Mouse (Mus musculus) CH12.LX (cell line): ENCODE data around the gene Ddt. TPM values are rescaled to one million over a fixed set of nuclear protein-coding genes. Genes with fewer than 3 reads are reported as not detected.
A peak's percentile ranks its signal among the peaks of the same experiment; 100 is the strongest.

Source experiments
- DNase-seq: peaks from one replicate; pipeline ENCODE4 v3.0.0-alpha.2; 2013; ENCODE audit errors: extremely low read depth
- H3K27ac ChIP-seq: 2 replicates; pipeline ENCODE4 v1.5.1; 2012; ENCODE audit warnings: low read depth, mild to moderate bottlenecking, control low read depth, moderate library complexity; ENCODE audit not compliant: insufficient read depth
- H3K27me3 ChIP-seq: replicated peaks from 2 replicates; pipeline ENCODE3; 2012; ENCODE audit warnings: inconsistent platforms
- H3K36me3 ChIP-seq, 2 experiments: replicated peaks in 1 of 2; 2 replicates each; pipeline versions ENCODE3 to v1.6.1; 2012; ENCODE audit warnings: inconsistent platforms in 1 of 2, low read length in 1 of 2, mild to moderate bottlenecking in 1 of 2, mixed read lengths in 1 of 2, moderate library complexity in 1 of 2; ENCODE audit not compliant: control insufficient read depth in 1 of 2, insufficient read depth in 1 of 2
- H3K4me1 ChIP-seq, 2 experiments: 2 replicates each; pipeline ENCODE4 v1.6.1; 2012; ENCODE audit warnings: inconsistent platforms in 1 of 2, moderate library complexity in 1 of 2; ENCODE audit not compliant: insufficient read depth in 2 of 2, control insufficient read depth in 1 of 2
- H3K4me2 ChIP-seq: 2 replicates; pipeline ENCODE4 v1.6.1; 2012; ENCODE audit warnings: low read depth, mild to moderate bottlenecking, control low read depth; ENCODE audit not compliant: poor library complexity, insufficient read depth, severe bottlenecking
- H3K4me3 ChIP-seq, 3 experiments: fragments of 150-350 bp in 1 of 3; sonication (generic) in 1 of 3; replicated peaks in 1 of 3; 2 replicates each; pipeline versions ENCODE3 to v1.5.1; 2011 to 2012; ENCODE audit warnings: low read depth in 2 of 3, low read length in 2 of 3, mild to moderate bottlenecking in 2 of 3, moderate library complexity in 2 of 3, control low read depth in 1 of 3, improper control_type of control experiment in 1 of 3, inconsistent platforms in 1 of 3, mixed read lengths in 1 of 3; ENCODE audit not compliant: poor library complexity in 1 of 3
- H3K79me2 ChIP-seq: replicated peaks from 2 replicates; pipeline ENCODE4 v1.6.1; 2012; ENCODE audit warnings: mild to moderate bottlenecking, moderate library complexity; ENCODE audit not compliant: control insufficient read depth, poor library complexity, insufficient read depth, severe bottlenecking; ENCODE audit errors: extremely low read depth
- H3K9ac ChIP-seq: 2 replicates; pipeline ENCODE4 v1.6.1; 2012; ENCODE audit warnings: low read depth, mild to moderate bottlenecking, control low read depth, moderate library complexity; ENCODE audit not compliant: insufficient read depth
- H3K9me3 ChIP-seq: replicated peaks from 2 replicates; pipeline ENCODE3; 2012; ENCODE audit warnings: low read length, inconsistent platforms, mixed read lengths
- BHLHE40 ChIP-seq: IDR thresholded peaks from 2 replicates; pipeline ENCODE4 v1.6.1; 2011; ENCODE audit warnings: mild to moderate bottlenecking, low read depth, low read length, improper control_type of control experiment
- CHD1 ChIP-seq: IDR thresholded peaks from 2 replicates; pipeline ENCODE4 v1.6.1; 2012; ENCODE audit warnings: low read depth, low read length, improper control_type of control experiment, inconsistent platforms
- CHD2 ChIP-seq: IDR thresholded peaks from 2 replicates; pipeline ENCODE4 v1.6.1; 2011; ENCODE audit warnings: low read length, improper control_type of control experiment
- CTCF ChIP-seq, 2 experiments: IDR thresholded peaks in 1 of 2; conservative IDR thresholded peaks in 1 of 2; 2 replicates each; pipeline ENCODE4 v1.5.1; 2011 to 2012; ENCODE audit warnings: low read depth in 2 of 2, low read length in 2 of 2, improper control_type of control experiment in 1 of 2, inconsistent platforms in 1 of 2, mild to moderate bottlenecking in 1 of 2, moderate library complexity in 1 of 2
- E2F4 ChIP-seq: IDR thresholded peaks from 2 replicates; pipeline ENCODE4 v1.6.1; 2011; ENCODE audit warnings: low read depth, low read length, improper control_type of control experiment; ENCODE audit not compliant: insufficient replicate concordance
- ELF1 ChIP-seq: IDR thresholded peaks from 2 replicates; pipeline ENCODE4 v1.6.1; 2014; ENCODE audit warnings: low read depth, mild to moderate bottlenecking, inconsistent platforms, low read length, improper control_type of control experiment
- EP300 ChIP-seq: IDR thresholded peaks from 2 replicates; pipeline ENCODE4 v1.6.1; 2011; ENCODE audit warnings: low read length, improper control_type of control experiment
- ETS1 ChIP-seq: conservative IDR thresholded peaks from 2 replicates; pipeline ENCODE4 v1.6.1; 2012; ENCODE audit warnings: low read depth, mild to moderate bottlenecking, inconsistent platforms, low read length, improper control_type of control experiment, moderate library complexity
- GABPA ChIP-seq: IDR thresholded peaks from 2 replicates; pipeline ENCODE4 v1.6.1; 2012; ENCODE audit warnings: low read depth, low read length, improper control_type of control experiment, inconsistent platforms; ENCODE audit not compliant: insufficient replicate concordance
- HCFC1 ChIP-seq: IDR thresholded peaks from 2 replicates; pipeline ENCODE4 v1.6.1; 2012; ENCODE audit warnings: low read depth, mild to moderate bottlenecking, inconsistent platforms, low read length, improper control_type of control experiment
- JUN ChIP-seq: IDR thresholded peaks from 2 replicates; pipeline ENCODE4 v1.6.1; 2011; ENCODE audit warnings: low read depth, mild to moderate bottlenecking, low read length, improper control_type of control experiment, moderate library complexity; ENCODE audit not compliant: insufficient read depth
- JUND ChIP-seq: conservative IDR thresholded peaks from 2 replicates; pipeline ENCODE4 v1.6.1; 2011; ENCODE audit warnings: low read depth, low read length, improper control_type of control experiment
- KAT2A ChIP-seq: IDR thresholded peaks from 2 replicates; pipeline ENCODE4 v1.6.1; 2012; ENCODE audit warnings: low read length, improper control_type of control experiment, inconsistent platforms; ENCODE audit not compliant: insufficient replicate concordance
- MAFK ChIP-seq: IDR thresholded peaks from 2 replicates; pipeline ENCODE4 v1.6.1; 2011; ENCODE audit warnings: low read length, improper control_type of control experiment; ENCODE audit not compliant: insufficient replicate concordance
- MAZ ChIP-seq: IDR thresholded peaks from 2 replicates; pipeline ENCODE4 v1.6.1; 2012; ENCODE audit warnings: low read depth, mild to moderate bottlenecking, inconsistent platforms, low read length, improper control_type of control experiment, moderate library complexity
- MEF2A ChIP-seq: IDR thresholded peaks from 2 replicates; pipeline ENCODE4 v1.6.1; 2014; ENCODE audit warnings: low read depth, mild to moderate bottlenecking, inconsistent platforms, low read length, improper control_type of control experiment, borderline replicate concordance
- MXI1 ChIP-seq: IDR thresholded peaks from 2 replicates; pipeline ENCODE4 v1.6.1; 2011; ENCODE audit warnings: mild to moderate bottlenecking, low read depth, low read length, improper control_type of control experiment
- NELFE ChIP-seq: IDR thresholded peaks from 2 replicates; pipeline ENCODE4 v1.6.1; 2011; ENCODE audit warnings: low read depth, low read length, improper control_type of control experiment
- NRF1 ChIP-seq: IDR thresholded peaks from 2 replicates; pipeline ENCODE4 v1.6.1; 2014; ENCODE audit warnings: low read depth, mild to moderate bottlenecking, inconsistent platforms, low read length, improper control_type of control experiment, moderate library complexity
- PAX5 ChIP-seq: IDR thresholded peaks from 2 replicates; pipeline ENCODE4 v1.6.1; 2012; ENCODE audit warnings: low read length, inconsistent platforms, mixed read lengths
- POLR2A ChIP-seq: IDR thresholded peaks from 2 replicates; pipeline ENCODE4 v1.6.1; 2011; ENCODE audit warnings: low read depth, mild to moderate bottlenecking, improper control_type of control experiment, low read length
- RCOR1 ChIP-seq: conservative IDR thresholded peaks from 2 replicates; pipeline ENCODE4 v1.6.1; 2012; ENCODE audit warnings: low read depth, mild to moderate bottlenecking, inconsistent platforms, low read length, improper control_type of control experiment
- SIN3A ChIP-seq: IDR thresholded peaks from 2 replicates; pipeline ENCODE4 v1.6.1; 2012; ENCODE audit warnings: low read length, improper control_type of control experiment, inconsistent platforms
- SMC3 ChIP-seq: IDR thresholded peaks from 2 replicates; pipeline ENCODE4 v1.6.1; 2011; ENCODE audit warnings: low read depth, low read length, improper control_type of control experiment
- TCF12 ChIP-seq: IDR thresholded peaks from 2 replicates; pipeline ENCODE4 v1.6.1; 2014; ENCODE audit warnings: low read depth, mild to moderate bottlenecking, inconsistent platforms, low read length, improper control_type of control experiment
- UBTF ChIP-seq: IDR thresholded peaks from 2 replicates; pipeline ENCODE4 v1.6.1; 2012; ENCODE audit warnings: low read depth, mild to moderate bottlenecking, inconsistent platforms, low read length, improper control_type of control experiment, moderate library complexity
- USF2 ChIP-seq: conservative IDR thresholded peaks from 2 replicates; pipeline ENCODE4 v1.6.1; 2011; ENCODE audit warnings: low read depth, low read length, improper control_type of control experiment
- ZC3H11A ChIP-seq: IDR thresholded peaks from 2 replicates; pipeline ENCODE4 v1.6.1; 2012; ENCODE audit warnings: low read depth, mild to moderate bottlenecking, inconsistent platforms, low read length, improper control_type of control experiment
- ZKSCAN1 ChIP-seq: IDR thresholded peaks from 2 replicates; pipeline ENCODE4 v1.6.1; 2012; ENCODE audit warnings: low read depth, inconsistent platforms, low read length, improper control_type of control experiment, borderline replicate concordance
- ZNF384 ChIP-seq: IDR thresholded peaks from 2 replicates; pipeline ENCODE4 v1.6.1; 2012; ENCODE audit warnings: low read depth, low read length, improper control_type of control experiment, inconsistent platforms
- dilution Hi-C: fragments of 300-500 bp; cut with MboI; formaldehyde crosslinking; loops from 2 replicates; pipeline ENCODE4 v1.14.3; 2020; ENCODE audit warnings: low sequenced_read_pairs; ENCODE audit not compliant: extremely low pct_unique_long_range_greater_than_20kb, extremely low pct_ligation_motif_present
- in situ Hi-C: fragments of 300-500 bp; cut with MboI; formaldehyde crosslinking; loops from 3 replicates; pipeline ENCODE4 v1.14.3; 2019; ENCODE audit warnings: low sequenced_read_pairs, low pct_ligation_motif_present, low pct_unique_long_range_greater_than_20kb, mixed read lengths
- polyA plus RNA-seq: library from polyadenylated mRNA; unstranded; fragments of >175 nt; gene quantifications from 2 replicates; pipeline ENCODE4 v1.2.1, GENCODE M21; 2012; ENCODE audit warnings: low read depth; ENCODE audit not compliant: insufficient read length
- total RNA-seq, 2 experiments: library from RNA; depleted of rRNA; stranded (reverse); fragments of 300-350 nt in 1 of 2; fragments of >200 nt in 1 of 2; gene quantifications; 2 replicates each; pipeline ENCODE4 v1.2.3; 2012 to 2014

Gene Ddt
- total and polyA plus RNA-seq, 3 experiments = 229 to 869 (median 599) TPM

GRCm38 (mm10) chr10:75785442-75785841 lies 12.2 kb upstream of the Ddt start:
- Histone ChIP-seq H3K4me2 (no peak overlapping the region), H3K36me3 (peaks cover 0 to 5% of the 10 kb centered on the region in 2 experiments), H3K27ac (no peak overlapping the region), H3K79me2 (0 out of 2 replicates have a peak, but pooled peaks cover 3% of the 10 kb centered on the region), H3K9me3 (no peaks in the 10 kb centered on the region), H3K9ac (no peak overlapping the region), H3K4me3 (no peak overlapping the region), H3K27me3 (no peaks in the 10 kb centered on the region)
- no peak for DNase-seq
- dilution Hi-C loops (no loop called here), in situ Hi-C loops (no loop called here)
- TF ChIP-seq USF2 (no peak), JUN (no peak), SIN3A (no peak), RCOR1 (no peak), MAFK (no peak), E2F4 (no peak), ETS1 (no peak), JUND (no peak)
- TF ChIP-seq, all 38 proteins: peak for 0
- H3K4me1 ChIP-seq = peaks cover 14 to 45% of the 10 kb centered on the region in 2 experiments

GRCm38 (mm10) chr10:75780769-75781578 lies 7.8 kb upstream of the Ddt start, which contains the start of the genes Gm20441 and Gstt3:
Gene Gm20441 (minus strand): TSS chr10:75780954.
Gene Gstt3 (minus strand): TSS chr10:75781414.
- Histone ChIP-seq H3K27ac (peak within 1 kb of the TSS; percentile 72), H3K4me3 (peak within 1 kb of the TSS; percentile 74 to 92 (median 80)), H3K27me3 (no peaks in the 10 kb centered on the region), H3K79me2 (peaks cover 3% of the 10 kb centered on the region; the same call in 1 of the 2 replicates), H3K4me2 (peak within 1 kb of the TSS; percentile 94), H3K9ac (peak within 1 kb of the TSS; percentile 44), H3K4me1 (peaks cover 6 to 32% of the 10 kb centered on the region in 2 experiments), H3K36me3 (peaks cover 5 to 20% of the 10 kb centered on the region in 2 experiments), H3K9me3 (no peaks in the 10 kb centered on the region)
- in situ Hi-C loops = loop anchor here (5.0 kb wide), 1 partner anchor 46 kb away; no protein-coding TSS in a partner anchor
- DNase-seq = peak; percentile 92
- dilution Hi-C loops = no loop called here
- TF ChIP-seq SMC3 (no peak), ZNF384 (peak; percentile 56; the same call in 1 of the 2 replicates), ZKSCAN1 (no peak), MAZ (no peak), TCF12 (no peak), MAFK (no peak), NELFE (0 out of 2 replicates have a peak, but pooled peaks have one; percentile 49), EP300 (peak; percentile 81), BHLHE40 (peak; percentile 70), NRF1 (no peak), SIN3A (peak; percentile 64; the same call in 1 of the 2 replicates), ETS1 (peak; percentile 70), E2F4 (no peak), RCOR1 (no peak), ZC3H11A (no peak), CHD1 (peak; percentile 72), POLR2A (peak; percentile 77), CTCF (conservative IDR thresholded peaks at IDR 0.05 in 1 of 2, IDR thresholded peaks at IDR 0.05 in 1 of 2; ENCODE audit: low read depth in 2 of 2, low read length in 2 of 2) (no peak), ELF1 (peak; percentile 90), PAX5 (no peak), UBTF (peak; percentile 41; the same call in 1 of the 2 replicates), MEF2A (peak; percentile 87), HCFC1 (peak; percentile 60), KAT2A (0 out of 2 replicates have a peak, but pooled peaks have one; percentile 36), GABPA (no peak), CHD2 (no peak), MXI1 (peak; percentile 86)
